Mouse (Mus musculus): ENCODE measurements around the gene Gsg1l.

- TF ChIP-seq GATA1 (IDR thresholded peaks at IDR 0.05; ENCODE audit: borderline replicate concordance, low read length) (no peak), FLI1 (IDR thresholded peaks at IDR 0.05; ENCODE audit: low read length) (no peak)
These were observed 42.9 kb downstream of the Gsg1l start for GRCm38 (mm10) chr7:126039247-126039835.
